Mouse (Mus musculus): Measurements from ENCODE around the gene Coq10b. TPM values are rescaled to one million over a fixed set of nuclear protein-coding genes. Genes with fewer than 3 reads are reported as not detected.

Coq10b gene
- polyA plus RNA-seq, 1 experiment from 2014 or later, result 30.1 TPM

Other genes starting within 250 kb of the Coq10b start
- gene Ankrd44, start 126.4 kb upstream of the Coq10b start, polyA plus RNA-seq (2016; fragmentation: Nextera tagmentation; extraction: Ambion mirVana), result 15.8 and 20.1 TPM in 2 replicates
- gene Sf3b1, start 25.3 kb upstream of the Coq10b start, polyA plus RNA-seq (2016; fragmentation: Nextera tagmentation; extraction: Ambion mirVana), result 344 and 364 TPM in 2 replicates
- 373 and 400 TPM in 2 replicates for gene Hspe1, start 35.4 kb downstream of the Coq10b start, polyA plus RNA-seq (2016; fragmentation: Nextera tagmentation; extraction: Ambion mirVana)
- gene Hspd1, start 35.5 kb downstream of the Coq10b start, polyA plus RNA-seq (2016; fragmentation: Nextera tagmentation; extraction: Ambion mirVana), result 337 and 368 TPM in 2 replicates
- 158 and 161 TPM in 2 replicates for gene Mob4, start 78.5 kb downstream of the Coq10b start, polyA plus RNA-seq (2016; fragmentation: Nextera tagmentation; extraction: Ambion mirVana)
- 8.3 and 8.9 TPM in 2 replicates for gene Rftn2, start 174.0 kb downstream of the Coq10b start, polyA plus RNA-seq (2016; fragmentation: Nextera tagmentation; extraction: Ambion mirVana)
- gene Mars2, start 184.4 kb downstream of the Coq10b start, polyA plus RNA-seq (2016; fragmentation: Nextera tagmentation; extraction: Ambion mirVana), result 4.0 TPM in 2 replicates